Mouse (Mus musculus) intestine, postnatal 0 days (tissue): ENCODE data around the gene Ccdc162. TPM values are rescaled to one million over a fixed set of nuclear protein-coding genes. Genes with fewer than 3 reads are reported as not detected.

Experiments used
- ATAC-seq: fragments of 200-750 bp; cut with Nextera tagmentation; 2 replicates; pipeline ENCODE4 v1.8.0; 2017; ENCODE audit warnings: mild to moderate bottlenecking, moderate TSS enrichment, moderate library complexity
- H3K27ac ChIP-seq: fragments of 300-500 bp; sonication (generic); 2 replicates; pipeline ENCODE4 v1.5.1; 2014; ENCODE audit warnings: mild to moderate bottlenecking, low read depth, low read length, moderate library complexity
- H3K27me3 ChIP-seq: fragments of 300-500 bp; sonication (generic); replicated peaks from 2 replicates; pipeline ENCODE4 v1.6.1; 2014; ENCODE audit warnings: low read length, mixed read lengths; ENCODE audit not compliant: control insufficient read depth, insufficient read depth
- H3K36me3 ChIP-seq: fragments of 300-500 bp; sonication (generic); 2 replicates; pipeline ENCODE4 v1.6.1; 2014; ENCODE audit warnings: mild to moderate bottlenecking, moderate library complexity; ENCODE audit not compliant: control insufficient read depth, insufficient read depth
- H3K4me1 ChIP-seq: fragments of 300-500 bp; sonication (generic); replicated peaks from 2 replicates; pipeline ENCODE4 v1.6.1; 2014; ENCODE audit warnings: antibody characterized with exemption, low read length, mixed read lengths; ENCODE audit not compliant: control insufficient read depth, insufficient read depth
- H3K4me2 ChIP-seq: fragments of 300-500 bp; sonication (generic); replicated peaks from 2 replicates; pipeline ENCODE4 v1.6.1; 2014; ENCODE audit warnings: low read depth, mild to moderate bottlenecking, moderate library complexity
- H3K4me3 ChIP-seq: fragments of 300-500 bp; sonication (generic); 2 replicates; pipeline ENCODE4 v1.5.1; 2014; ENCODE audit warnings: low read depth, low read length
- H3K9ac ChIP-seq: fragments of 300-500 bp; sonication (generic); 2 replicates; pipeline ENCODE4 v1.6.1; 2014; ENCODE audit warnings: mild to moderate bottlenecking, low read depth, low read length
- H3K9me3 ChIP-seq: fragments of 300-500 bp; sonication (generic); 2 replicates; pipeline ENCODE4 v1.6.1; 2016; ENCODE audit warnings: mixed run types; ENCODE audit not compliant: control insufficient read depth
- CTCF ChIP-seq: sonication (generic); IDR thresholded peaks from 2 replicates; pipeline ENCODE4 v1.5.1; 2016; ENCODE audit warnings: low read depth, mild to moderate bottlenecking, control low read depth, antibody characterized with exemption, moderate library complexity
- whole genome bisulfite sequencing: fragments of 180-500 bp; shearing (Covaris S2); extraction: QIAGEN DNeasy Blood & Tissue Kit; methylation state at CpG from one replicate; pipeline ENCODE4 v1.1.7; 2014; 5-methylcytosine and 5-hydroxymethylcytosine counted together
- polyA plus RNA-seq: library from polyadenylated mRNA; unstranded; fragments of >200 nt; fragmentation: Nextera tagmentation; extraction: Ambion mirVana; gene quantifications from 2 replicates; pipeline ENCODE4 v1.2.1, GENCODE M21; 2015

Gene Ccdc162
- polyA plus RNA-seq, 1 experiment from 2014 or later, result 8.3 TPM

- Histone ChIP-seq H3K27ac (no peak overlapping the region), H3K9ac (no peak overlapping the region), H3K4me2 (peak overlapping the region; percentile 41; the same call in 1 of the 2 replicates), H3K36me3 (no peaks in the 10 kb centered on the region), H3K4me3 (no peak overlapping the region), H3K9me3 (no peaks in the 10 kb centered on the region), H3K27me3 (no peaks in the 10 kb centered on the region), H3K4me1 (no peaks in the 10 kb centered on the region)
- peak; percentile 24; the same call in 1 of the 2 replicates for TF ChIP-seq CTCF
- WGBS, result 27% methylated on average over 6 of the region's 6 CpGs
- ATAC-seq, result no peak
These were observed 64.2 kb downstream of the Ccdc162 start for GRCm38 (mm10) chr10:41652094-41652775.

- H3K27me3 ChIP-seq, result no peaks in the 10 kb centered on the region
- no peak overlapping the region for H3K9ac ChIP-seq
- H3K4me2 ChIP-seq, result no peak overlapping the region
- H3K27ac ChIP-seq, result no peak overlapping the region
- TF ChIP-seq CTCF, result no peak
- H3K36me3 ChIP-seq, result no peaks in the 10 kb centered on the region
- 83% methylated on average over 3 of the region's 3 CpGs for WGBS
- H3K4me3 ChIP-seq, result no peak overlapping the region
- no peak for ATAC-seq
- no peaks in the 10 kb centered on the region for H3K9me3 ChIP-seq
- H3K4me1 ChIP-seq, result no peaks in the 10 kb centered on the region
These were observed 64.9 kb downstream of the Ccdc162 start for GRCm38 (mm10) chr10:41651532-41651931.

GRCm38 (mm10) chr10:41649186-41649585, 67.2 kb downstream of the Ccdc162 start:
- no peak for TF ChIP-seq CTCF
- Histone ChIP-seq H3K4me1 (no peaks in the 10 kb centered on the region), H3K4me3 (no peak overlapping the region), H3K36me3 (no peaks in the 10 kb centered on the region), H3K27me3 (no peaks in the 10 kb centered on the region), H3K4me2 (no peak overlapping the region), H3K9ac (no peak overlapping the region), H3K9me3 (no peaks in the 10 kb centered on the region), H3K27ac (no peak overlapping the region)
- no peak for ATAC-seq
- 76% methylated on average over 5 of the region's 5 CpGs for WGBS

- Histone ChIP-seq H3K4me3 (no peak overlapping the region), H3K9me3 (no peaks in the 10 kb centered on the region), H3K4me1 (no peaks in the 10 kb centered on the region), H3K4me2 (no peak overlapping the region), H3K27me3 (no peaks in the 10 kb centered on the region), H3K9ac (no peak overlapping the region), H3K36me3 (no peaks in the 10 kb centered on the region), H3K27ac (no peak overlapping the region)
- no peak for ATAC-seq
- no peak for TF ChIP-seq CTCF
- WGBS, result 73% methylated on average over 3 of the region's 3 CpGs
These were observed 77.7 kb downstream of the Ccdc162 start for GRCm38 (mm10) chr10:41638776-41639175.

- ATAC-seq, result no peak
- no peaks in the 10 kb centered on the region for H3K9me3 ChIP-seq
- H3K27ac ChIP-seq, result no peak overlapping the region
- no peak overlapping the region for H3K9ac ChIP-seq
- no peak for TF ChIP-seq CTCF
- no peaks in the 10 kb centered on the region for H3K36me3 ChIP-seq
- no peaks in the 10 kb centered on the region for H3K4me1 ChIP-seq
- no peak overlapping the region for H3K4me3 ChIP-seq
- 68% methylated on average over 9 of the region's 9 CpGs for WGBS
- no peak overlapping the region for H3K4me2 ChIP-seq
- no peaks in the 10 kb centered on the region for H3K27me3 ChIP-seq
These were observed 81.0 kb downstream of the Ccdc162 start for GRCm38 (mm10) chr10:41635276-41636033.

- Histone ChIP-seq H3K9ac (no peak overlapping the region), H3K4me2 (no peak overlapping the region), H3K9me3 (no peaks in the 10 kb centered on the region), H3K4me3 (no peak overlapping the region), H3K27me3 (no peaks in the 10 kb centered on the region), H3K36me3 (no peaks in the 10 kb centered on the region), H3K27ac (no peak overlapping the region), H3K4me1 (no peaks in the 10 kb centered on the region)
- WGBS, result 90% methylated on average over 11 of the region's 11 CpGs
- no peak for ATAC-seq
- TF ChIP-seq CTCF, result no peak
These were observed 82.6 kb downstream of the Ccdc162 start for GRCm38 (mm10) chr10:41633801-41634200.
